Mouse (Mus musculus) midbrain, embryonic 11.5 days (tissue): Measurements from ENCODE around the gene Actl7a. TPM values are rescaled to one million over a fixed set of nuclear protein-coding genes. Genes with fewer than 3 reads are reported as not detected.

Experiments used
- ATAC-seq: fragments of 200-750 bp; cut with Nextera tagmentation; 2 replicates; pipeline ENCODE4 v1.8.0; 2017; ENCODE audit warnings: moderate TSS enrichment, moderate library complexity; ENCODE audit not compliant: low FRiP score
- DNase-seq: peaks from one replicate; pipeline ENCODE4 v3.0.0; 2015; ENCODE audit warnings: low spot score; ENCODE audit errors: missing footprints
- H3K27ac ChIP-seq: fragments of 300-500 bp; sonication (generic); 2 replicates; pipeline ENCODE4 v1.5.1; 2014; ENCODE audit warnings: low read depth, low read length
- H3K27me3 ChIP-seq: fragments of 300-500 bp; sonication (generic); 2 replicates; pipeline ENCODE4 v1.6.1; 2014; ENCODE audit warnings: mild to moderate bottlenecking, low read length, moderate library complexity, mixed read lengths; ENCODE audit not compliant: control insufficient read depth, insufficient read depth
- H3K36me3 ChIP-seq: fragments of 300-500 bp; sonication (generic); 2 replicates; pipeline ENCODE4 v1.6.1; 2014; ENCODE audit warnings: mild to moderate bottlenecking, low read length, moderate library complexity, mixed read lengths; ENCODE audit not compliant: control insufficient read depth, insufficient read depth
- H3K4me1 ChIP-seq: fragments of 300-500 bp; sonication (generic); 2 replicates; pipeline ENCODE4 v1.6.1; 2014; ENCODE audit warnings: low read length; ENCODE audit not compliant: control insufficient read depth, insufficient read depth
- H3K4me2 ChIP-seq: fragments of 300-500 bp; sonication (generic); 2 replicates; pipeline ENCODE4 v1.6.1; 2014; ENCODE audit warnings: mild to moderate bottlenecking, moderate library complexity
- H3K4me3 ChIP-seq: fragments of 300-500 bp; sonication (generic); 2 replicates; pipeline ENCODE4 v1.5.1; 2014; ENCODE audit warnings: low read depth, low read length
- H3K9ac ChIP-seq: fragments of 300-500 bp; sonication (generic); 2 replicates; pipeline ENCODE4 v1.6.1; 2014; ENCODE audit warnings: low read length
- H3K9me3 ChIP-seq: fragments of 300-500 bp; sonication (generic); 2 replicates; pipeline ENCODE4 v1.6.1; 2016; ENCODE audit warnings: low read length; ENCODE audit not compliant: control insufficient read depth
- WGBS: fragments of 180-500 bp; shearing (Covaris S2); extraction: QIAGEN DNeasy Blood & Tissue Kit; methylation state at CpG from one replicate; pipeline ENCODE4 v1.1.7; 2014; 5-methylcytosine and 5-hydroxymethylcytosine counted together
- polyA plus RNA-seq: library from polyadenylated mRNA; unstranded; fragments of >200 nt; fragmentation: Nextera tagmentation; extraction: Ambion mirVana; gene quantifications from 2 replicates; pipeline ENCODE4 v1.2.1, GENCODE M21; 2014

Gene Actl7a
- polyA plus RNA-seq, 1 experiment from 2014 or later: 0.11 TPM

DNA sequence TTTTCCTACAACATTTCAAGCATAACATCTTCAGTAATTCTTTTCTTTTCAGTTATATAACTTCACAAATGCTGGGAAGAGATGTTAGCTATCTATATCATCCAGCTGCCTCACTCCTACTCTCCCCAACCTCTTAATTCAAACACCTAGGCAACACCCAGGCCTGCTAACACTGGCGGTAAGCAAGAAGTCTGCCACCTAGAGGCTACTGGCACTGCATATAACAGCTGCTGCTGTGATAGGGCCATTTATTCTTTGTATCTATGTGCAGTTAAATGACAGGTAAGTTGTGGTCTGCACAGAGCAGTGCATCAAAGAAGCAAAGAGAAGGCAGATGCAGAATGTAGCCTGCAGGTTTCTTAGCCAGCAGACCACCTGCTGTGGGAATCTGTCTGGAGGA, 48.2 kb downstream of the Actl7a start:
- Histone ChIP-seq H3K4me2 (no peak overlapping the region), H3K9me3 (no peaks in the 10 kb centered on the region), H3K4me1 (no peaks in the 10 kb centered on the region), H3K27me3 (no peaks in the 10 kb centered on the region), H3K9ac (no peak overlapping the region), H3K4me3 (no peak overlapping the region), H3K27ac (no peak overlapping the region), H3K36me3 (peaks cover 33% of the 10 kb centered on the region)
- ATAC-seq (0 out of 2 replicates have a peak, but pooled peaks have one; percentile 30), DNase-seq (no peak)
- WGBS: 53% methylated on average over 1 of the region's 1 CpGs

Other genes starting within 250 kb of the Actl7a start
- gene Gm26657, start 3.3 kb upstream of the Actl7a start, polyA plus RNA-seq: 0.14 TPM in 1 of 2 replicates, not detected in the other
- not detected in 2 replicates for gene Actl7b, start 2.0 kb upstream of the Actl7a start, polyA plus RNA-seq
- 102 and 109 TPM in 2 replicates for gene Elp1, start 58.9 kb downstream of the Actl7a start, polyA plus RNA-seq
- 23.9 and 26.6 TPM in 2 replicates for gene Fam206a, start 58.9 kb downstream of the Actl7a start, polyA plus RNA-seq
- 26.1 and 28.8 TPM in 2 replicates for gene Ctnnal1, start 121.8 kb downstream of the Actl7a start, polyA plus RNA-seq
- 6.8 TPM in 2 replicates for gene Tmem245, start 204.0 kb downstream of the Actl7a start, polyA plus RNA-seq
- 6.2 and 6.4 TPM in 2 replicates for gene Frrs1l, start 247.0 kb downstream of the Actl7a start, polyA plus RNA-seq